In genomic region chr12:107920716-107921115, GRCm38 (mm10) we compare ENCODE assay signal across 16 mouse cellular contexts.
DNase-seq lines count a peak whose midpoint lies in the region; ATAC-seq and TF ChIP-seq lines count a peak whose summit lies in the region.
"Had no signal": no experiment of that assay in that cellular context is flagged by ENCODE, and none has a peak within 500 bp of the region (broad histone marks: within the 10 kb centered on the region; RNA-seq: fewer than 3 reads in every experiment).

No protein-coding gene starts in this region.

- no peak overlapping the region for H3K9ac ChIP-seq in embryonic facial prominence, embryonic 15.5 days
- H3K9ac ChIP-seq: hindbrain, embryonic 14.5 days; limb, embryonic 13.5 days; liver, embryonic 15.5 days had no signal

- H3K27me3 ChIP-seq in spleen, adult 2 months (ENCODE audit: control insufficient read depth, insufficient read depth, low read length) = no peaks in the 10 kb centered on the region
- no peaks in the 10 kb centered on the region for H3K27me3 ChIP-seq in embryonic facial prominence, embryonic 15.5 days
- no peaks in the 10 kb centered on the region for H3K27me3 ChIP-seq in cerebellum, adult 2 months (ENCODE audit: control insufficient read depth, insufficient read depth, low read length)
- H3K27me3 ChIP-seq: limb, embryonic 13.5 days; liver, embryonic 15.5 days had no signal

- no peak for TF ChIP-seq POLR2A in spleen, adult 2 months (IDR thresholded peaks at IDR 0.05; ENCODE audit: low read depth, low read length)
- no peak for TF ChIP-seq POLR2A in cerebellum, adult 2 months (IDR thresholded peaks at IDR 0.05; ENCODE audit: borderline replicate concordance, insufficient read depth, low read length)

- peak in 1 of 2 experiments; percentile 47 for DNase-seq in layer of hippocampus, adult 2 months (ENCODE audit: low spot score in 2 of 2)
- DNase-seq in layer of hippocampus, adult 8-10 months (ENCODE audit: low spot score in 2 of 2) = no peak
- DNase-seq in spleen, adult 2 months (ENCODE audit: low read depth in 1 of 2, low spot score in 2 of 2) = no peak
- no peak for DNase-seq in spleen, postnatal 10 days (ENCODE audit: low spot score in 2 of 2)
- DNase-seq in induced T-regulatory cell, adult 2 months (ENCODE audit: low read depth) = peak; percentile 68
- no peak for DNase-seq in cerebellum, adult 2 months
- DNase-seq: adrenal gland, postnatal 25 days; kidney, adult 18-20 months; kidney, postnatal 36 days; lung, postnatal 14 days; right cerebral cortex, postnatal 25 days had no signal

- H3K4me3 ChIP-seq in layer of hippocampus, adult 2 months = no peak overlapping the region
- no peak overlapping the region for H3K4me3 ChIP-seq in spleen, adult 2 months (ENCODE audit: extremely low read depth, insufficient read depth, insufficient read length)
- H3K4me3 ChIP-seq in embryonic facial prominence, embryonic 15.5 days (replicated peaks) = no peak overlapping the region
- H3K4me3 ChIP-seq in cerebellum, adult 2 months (replicated peaks; ENCODE audit: insufficient read depth, low read depth, low read length) = no peak overlapping the region
- H3K4me3 ChIP-seq: limb, embryonic 13.5 days; liver, embryonic 15.5 days had no signal

- 0 out of 2 replicates have a peak, but pooled peaks cover 12% of the 10 kb centered on the region for H3K9me3 ChIP-seq in embryonic facial prominence, embryonic 15.5 days (replicated peaks)

- no peak for ATAC-seq in embryonic facial prominence, embryonic 15.5 days (ENCODE audit: insufficient number of reproducible peaks, low FRiP score, low TSS enrichment, low read depth)

- H3K4me2 ChIP-seq in embryonic facial prominence, embryonic 15.5 days (replicated peaks) = no peak overlapping the region
- H3K4me2 ChIP-seq: hindbrain, embryonic 14.5 days; limb, embryonic 13.5 days; liver, embryonic 15.5 days; midbrain, embryonic 11.5 days had no signal

- H3K27ac ChIP-seq in layer of hippocampus, adult 2 months = peak overlapping the region; percentile 77
- H3K27ac ChIP-seq in spleen, adult 2 months (ENCODE audit: insufficient read depth, low read length) = peak overlapping the region; percentile 65
- H3K27ac ChIP-seq in embryonic facial prominence, embryonic 15.5 days (replicated peaks) = peak overlapping the region; percentile 63; the same call in 1 of the 2 replicates
- H3K27ac ChIP-seq in cerebellum, adult 2 months (ENCODE audit: insufficient read depth, low read length) = no peak overlapping the region
- H3K27ac ChIP-seq: hindbrain, embryonic 14.5 days; limb, embryonic 13.5 days; liver, embryonic 15.5 days had no signal

- peaks cover 5% of the 10 kb centered on the region; the same call in 1 of the 2 replicates for H3K4me1 ChIP-seq in spleen, adult 2 months (ENCODE audit: control insufficient read depth, insufficient read depth, insufficient read length)
- H3K4me1 ChIP-seq in embryonic facial prominence, embryonic 15.5 days = peaks cover 62% of the 10 kb centered on the region
- H3K4me1 ChIP-seq in cerebellum, adult 2 months (ENCODE audit: control insufficient read depth, insufficient read depth, low read length) = no peaks in the 10 kb centered on the region
- H3K4me1 ChIP-seq: liver, embryonic 15.5 days had no signal

- peaks cover 9% of the 10 kb centered on the region for H3K36me3 ChIP-seq in spleen, adult 2 months (ENCODE audit: control insufficient read depth, insufficient read depth, low read length)
- H3K36me3 ChIP-seq in embryonic facial prominence, embryonic 15.5 days = peaks cover 20% of the 10 kb centered on the region
- H3K36me3 ChIP-seq: liver, embryonic 15.5 days had no signal

- WGBS in spleen, adult 2 months = 71% methylated on average over 13 of the region's 13 CpGs
- 59% methylated on average over 13 of the region's 13 CpGs for WGBS in embryonic facial prominence, embryonic 15.5 days
- 84% methylated on average over 13 of the region's 13 CpGs for WGBS in cerebellum, adult 2 months

- no peak for TF ChIP-seq CTCF in layer of hippocampus, adult 2 months (conservative IDR thresholded peaks at IDR 0.05)
- TF ChIP-seq CTCF in spleen, adult 2 months (IDR thresholded peaks at IDR 0.05; ENCODE audit: extremely low read depth, insufficient read depth, insufficient read length, insufficient replicate concordance) = no peak
- TF ChIP-seq CTCF in cerebellum, adult 2 months (IDR thresholded peaks at IDR 0.05; ENCODE audit: borderline replicate concordance, insufficient read depth, low read depth, low read length) = no peak
